23 mouse cellular contexts compared by ENCODE assay signal in genomic region chr9:92517036-92517435, GRCm38 (mm10). TPM values are rescaled to one million over a fixed set of nuclear protein-coding genes. Genes with fewer than 3 reads are reported as not detected.
DNase-seq lines count a peak whose midpoint lies in the region; ATAC-seq lines count a peak whose summit lies in the region.
"Had no signal": no experiment of that assay in that cellular context is flagged by ENCODE, and none has a peak within 500 bp of the region (broad histone marks: within the 10 kb centered on the region; RNA-seq: fewer than 3 reads in every experiment).

No protein-coding gene starts in this region.

- H3K27me3 ChIP-seq in kidney, embryonic 16.5 days (ENCODE audit: insufficient read depth, low read length) = no peaks in the 10 kb centered on the region
- H3K27me3 ChIP-seq in kidney, embryonic 14.5 days (ENCODE audit: control insufficient read depth, insufficient read depth, low read length) = no peaks in the 10 kb centered on the region
- H3K27me3 ChIP-seq: CH12.LX; embryonic facial prominence, embryonic 12.5 days; forebrain, embryonic 13.5 days; Patski had no signal

- intact Hi-C loops in left cerebral cortex, postnatal 4 days (cut with DNase I) = no loop called here

- H3K9me3 ChIP-seq in kidney, embryonic 16.5 days (ENCODE audit: low read length) = peaks cover 6% of the 10 kb centered on the region
- peaks cover 5% of the 10 kb centered on the region for H3K9me3 ChIP-seq in kidney, embryonic 14.5 days (ENCODE audit: control insufficient read depth, low read length)
- H3K9me3 ChIP-seq: G1E had no signal

- no peak overlapping the region for H3K4me2 ChIP-seq in kidney, embryonic 16.5 days (replicated peaks; ENCODE audit: low read depth, low read length)
- no peak overlapping the region for H3K4me2 ChIP-seq in kidney, embryonic 14.5 days (replicated peaks; ENCODE audit: low read depth, low read length)
- H3K4me2 ChIP-seq: embryonic facial prominence, embryonic 12.5 days; forebrain, embryonic 13.5 days had no signal

- no peaks in the 10 kb centered on the region for H3K4me1 ChIP-seq in kidney, embryonic 16.5 days (ENCODE audit: insufficient read depth, low read length)
- no peaks in the 10 kb centered on the region for H3K4me1 ChIP-seq in kidney, embryonic 14.5 days (ENCODE audit: control insufficient read depth, insufficient read depth, low read length)
- H3K4me1 ChIP-seq: forebrain, embryonic 13.5 days had no signal

- no peak overlapping the region for H3K4me3 ChIP-seq in kidney, embryonic 16.5 days (ENCODE audit: low read length)
- no peak overlapping the region for H3K4me3 ChIP-seq in kidney, embryonic 14.5 days (ENCODE audit: low read length)
- H3K4me3 ChIP-seq: embryonic facial prominence, embryonic 10.5 days; embryonic facial prominence, embryonic 12.5 days; forebrain, embryonic 13.5 days had no signal

- 95% methylated on average over 12 of the region's 12 CpGs for WGBS in kidney, embryonic 16.5 days
- 92% methylated on average over 12 of the region's 12 CpGs for WGBS in kidney, embryonic 14.5 days

- ATAC-seq in kidney, embryonic 16.5 days (ENCODE audit: low FRiP score, low TSS enrichment) = no peak
- no peak for ATAC-seq in kidney, embryonic 14.5 days (ENCODE audit: low FRiP score, low TSS enrichment)
- ATAC-seq: activated CD4-positive, CD25-positive, alpha-beta regulatory T cell, adult 4 months; CD4-positive, CD25-positive, alpha-beta regulatory T cell, adult 4 months; forebrain, embryonic 13.5 days; Patski had no signal

- H3K27ac ChIP-seq in kidney, embryonic 16.5 days (ENCODE audit: low read length) = no peak overlapping the region
- no peak overlapping the region for H3K27ac ChIP-seq in kidney, embryonic 14.5 days (ENCODE audit: low read depth, low read length)
- H3K27ac ChIP-seq: embryonic facial prominence, embryonic 10.5 days; embryonic facial prominence, embryonic 12.5 days; forebrain, embryonic 13.5 days had no signal

- no peak overlapping the region for H3K9ac ChIP-seq in kidney, embryonic 16.5 days (replicated peaks; ENCODE audit: low read length)
- H3K9ac ChIP-seq in kidney, embryonic 14.5 days (ENCODE audit: low read depth, low read length) = no peak overlapping the region
- H3K9ac ChIP-seq: embryonic facial prominence, embryonic 12.5 days; forebrain, embryonic 13.5 days had no signal

- DNase-seq in kidney, adult 11 months = peak; percentile 12
- DNase-seq in kidney, adult 9 months = peak; percentile 17
- DNase-seq in left cerebral cortex, postnatal 4 days = peak; percentile 8
- no peak for DNase-seq in left cerebral cortex, adult 18-20 months (ENCODE audit: low spot score in 2 of 2)
- DNase-seq in testis, postnatal 10 days (ENCODE audit: low spot score) = peak; percentile 40
- DNase-seq in testis, postnatal 14 days (ENCODE audit: low spot score) = no peak
- DNase-seq: adrenal gland, adult 8-10 months; adrenal gland, postnatal 14 days; adrenal gland, postnatal 36 days; B cell, adult 2 months; cerebellum, adult 11-12 months; cerebellum, adult 2 months; cerebellum, adult 9-10 months had no signal

- no peaks in the 10 kb centered on the region for H3K36me3 ChIP-seq in kidney, embryonic 16.5 days (ENCODE audit: insufficient read depth, low read length)
- no peaks in the 10 kb centered on the region for H3K36me3 ChIP-seq in kidney, embryonic 14.5 days (ENCODE audit: control insufficient read depth, insufficient read depth, low read length)
- H3K36me3 ChIP-seq: embryonic facial prominence, embryonic 12.5 days; G1E had no signal

RNA-seq across cellular contexts. Expression of gene Plod2, which starts 25.0 kb away (rescaled TPM):
- 42.1 and 42.7 TPM in 2 replicates for polyA plus RNA-seq in kidney, embryonic 16.5 days (2015; fragmentation: Nextera tagmentation; extraction: Ambion mirVana)
- 30.2 and 37.1 TPM in 2 replicates for polyA plus RNA-seq in kidney, embryonic 14.5 days (2014; fragmentation: Nextera tagmentation; extraction: Ambion mirVana)
- 10 to 100 TPM; 11.9 to 12.6 TPM for total RNA-seq in left cerebral cortex, postnatal 4 days (2021)
- total RNA-seq in left cerebral cortex, adult 18-20 months (2021) = 1 to 10 TPM; 3.0 to 4.6 TPM
- total RNA-seq: CH12.LX had no signal

RNA-seq across cellular contexts. Expression of gene Plscr4, which starts 59.9 kb away (rescaled TPM):
- 4.5 and 4.9 TPM in 2 replicates for polyA plus RNA-seq in kidney, embryonic 16.5 days (2015; fragmentation: Nextera tagmentation; extraction: Ambion mirVana)
- 2.6 and 3.4 TPM in 2 replicates for polyA plus RNA-seq in kidney, embryonic 14.5 days (2014; fragmentation: Nextera tagmentation; extraction: Ambion mirVana)
- total RNA-seq in left cerebral cortex, postnatal 4 days (2021) = under 1 TPM; 0.68 to 0.99 TPM
- 1 to 10 TPM; 1.5 to 1.6 TPM for total RNA-seq in left cerebral cortex, adult 18-20 months (2021)
- total RNA-seq: CH12.LX had no signal
- polyA plus RNA-seq: G1E had no signal

Comparison
In these comparisons a context has a peak if more than half of its experiments do, and no peak if none do; other contexts are left out.
1. DNase-seq: peak in kidney, adult 11 months (single experiment), kidney, adult 9 months (single experiment), left cerebral cortex, postnatal 4 days (single experiment) and testis, postnatal 10 days (single experiment); none in left cerebral cortex, adult 18-20 months (0 of 2) and testis, postnatal 14 days (single experiment).